Mouse (Mus musculus) hindbrain, embryonic 13.5 days (tissue): Measurements from ENCODE around the gene Cox19. TPM values are rescaled to one million over a fixed set of nuclear protein-coding genes. Genes with fewer than 3 reads are reported as not detected.

ENCODE experiments used
- ATAC-seq: fragments of 200-750 bp; cut with Nextera tagmentation; 2 replicates; pipeline ENCODE4 v1.8.0; 2017; ENCODE audit warnings: moderate TSS enrichment; ENCODE audit not compliant: low FRiP score
- H3K27ac ChIP-seq: fragments of 300-500 bp; sonication (generic); 2 replicates; pipeline ENCODE4 v1.5.1; 2015; ENCODE audit warnings: inconsistent platforms, mild to moderate bottlenecking, moderate library complexity
- H3K27me3 ChIP-seq: fragments of 300-500 bp; sonication (generic); 2 replicates; pipeline ENCODE4 v1.6.1; 2015; ENCODE audit warnings: mild to moderate bottlenecking, inconsistent platforms
- H3K36me3 ChIP-seq: fragments of 300-500 bp; sonication (generic); 2 replicates; pipeline ENCODE4 v1.6.1; 2015; ENCODE audit warnings: mild to moderate bottlenecking, inconsistent platforms
- H3K4me1 ChIP-seq: fragments of 300-500 bp; sonication (generic); replicated peaks from 2 replicates; pipeline ENCODE4 v1.6.1; 2015; ENCODE audit warnings: inconsistent platforms
- H3K4me2 ChIP-seq: fragments of 300-500 bp; sonication (generic); 2 replicates; pipeline ENCODE4 v1.6.1; 2015; ENCODE audit warnings: inconsistent platforms, mild to moderate bottlenecking, moderate library complexity
- H3K4me3 ChIP-seq: fragments of 300-500 bp; sonication (generic); 2 replicates; pipeline ENCODE4 v1.5.1; 2015; ENCODE audit warnings: mild to moderate bottlenecking, inconsistent platforms
- H3K9ac ChIP-seq: fragments of 300-500 bp; sonication (generic); 2 replicates; pipeline ENCODE4 v1.6.1; 2015; ENCODE audit warnings: mild to moderate bottlenecking, inconsistent platforms
- H3K9me3 ChIP-seq: fragments of 300-500 bp; sonication (generic); 2 replicates; pipeline ENCODE4 v1.6.1; 2016; ENCODE audit warnings: inconsistent platforms
- WGBS: fragments of 180-500 bp; shearing (Covaris S2); methylation state at CpG from one replicate; pipeline ENCODE4 v1.1.7; 2015; 5-methylcytosine and 5-hydroxymethylcytosine counted together
- polyA plus RNA-seq: library from polyadenylated mRNA; unstranded; fragments of >200 nt; fragmentation: Nextera tagmentation; extraction: Ambion mirVana; gene quantifications from 2 replicates; pipeline ENCODE4 v1.2.1, GENCODE M21; 2015

Gene Cox19
- polyA plus RNA-seq, 1 experiment from 2014 or later: 124 TPM

DNA sequence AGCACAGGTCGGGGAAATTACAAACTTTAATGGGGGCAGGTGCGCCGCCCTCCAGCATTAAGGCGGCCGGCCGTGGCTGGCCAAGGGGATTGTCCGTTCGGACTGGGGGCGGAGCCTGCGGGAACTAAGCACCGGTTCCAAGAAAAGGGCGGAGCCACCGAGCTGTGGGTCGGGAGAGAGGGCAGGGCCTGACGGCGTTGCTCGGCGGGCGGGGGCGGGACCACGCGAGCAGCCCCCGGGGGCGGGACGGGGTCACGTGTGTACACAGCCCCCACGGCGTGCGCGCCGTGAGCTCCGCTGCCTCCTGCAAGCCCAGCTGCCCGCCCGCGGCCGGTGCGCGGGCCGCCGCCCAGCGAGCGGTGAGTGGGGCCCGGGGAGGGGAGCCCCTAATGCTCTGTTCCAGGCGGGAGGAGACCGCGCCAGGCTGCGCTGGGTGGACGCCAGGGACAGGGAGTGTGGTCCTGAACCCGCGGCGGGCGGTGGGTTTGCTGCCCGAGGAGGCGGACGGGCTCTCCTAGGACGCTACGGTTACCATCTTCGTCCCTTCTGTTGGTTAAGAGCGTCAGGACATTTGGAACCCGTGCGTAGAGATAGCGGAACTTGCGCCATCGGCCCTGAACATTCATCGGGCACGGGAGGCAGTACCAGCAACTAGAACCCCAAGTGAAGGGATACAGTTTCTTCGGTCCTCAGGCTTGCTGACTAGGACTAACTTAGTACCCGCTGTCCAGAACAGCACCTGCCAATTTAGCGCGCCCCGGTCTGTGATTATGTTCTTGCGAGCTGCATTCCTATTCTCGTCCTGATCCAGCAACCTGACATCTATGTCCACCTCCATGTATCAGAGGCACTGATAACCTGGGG, 29.4 kb upstream of the Cox19 start:
- no peaks in the 10 kb centered on the region for H3K36me3 ChIP-seq
- H3K4me3 ChIP-seq: peak overlapping the region; percentile 64
- no peaks in the 10 kb centered on the region for H3K27me3 ChIP-seq
- peak overlapping the region; percentile 87 for H3K4me2 ChIP-seq
- peak overlapping the region; percentile 79 for H3K9ac ChIP-seq
- peak; percentile 73 for ATAC-seq
- peak overlapping the region; percentile 73 for H3K27ac ChIP-seq
- no peaks in the 10 kb centered on the region for H3K9me3 ChIP-seq
- H3K4me1 ChIP-seq: peaks cover 54% of the 10 kb centered on the region
- WGBS: 3% methylated on average over 64 of the region's 73 CpGs

DNA sequence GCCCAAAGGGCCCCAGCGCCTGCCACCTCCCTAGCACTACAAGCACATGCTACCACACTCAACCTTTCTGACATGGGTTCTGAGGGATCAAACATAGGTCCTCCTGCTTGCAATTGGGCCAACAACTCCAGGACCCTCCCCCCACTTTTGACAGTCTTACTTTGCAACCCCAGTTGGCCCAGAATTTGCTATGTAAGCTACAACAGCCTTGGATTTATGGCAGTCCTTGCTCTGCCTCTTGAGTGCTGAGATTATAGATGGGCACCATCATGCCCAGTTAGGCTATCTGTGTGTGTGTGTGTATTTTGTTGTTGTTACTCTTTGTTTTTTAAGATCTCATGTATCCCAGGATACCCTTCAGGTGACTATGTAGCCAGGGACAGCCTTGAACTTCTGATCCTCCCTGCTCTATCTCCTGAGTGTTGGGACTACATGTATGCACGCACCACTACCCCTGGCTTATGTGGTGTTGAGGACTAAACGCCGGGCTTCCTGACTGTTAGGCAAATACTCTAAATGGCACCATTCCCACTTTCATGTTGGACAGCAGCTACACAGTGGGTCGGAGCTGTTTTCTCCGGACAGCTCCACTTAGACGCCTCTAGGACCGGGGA, 28.7 kb upstream of the Cox19 start:
- Histone ChIP-seq H3K27ac (peak overlapping the region; percentile 62; the same call in 1 of the 2 replicates), H3K9me3 (no peaks in the 10 kb centered on the region), H3K27me3 (no peaks in the 10 kb centered on the region), H3K4me2 (peak overlapping the region; percentile 87), H3K4me3 (peak overlapping the region; percentile 64), H3K9ac (peak overlapping the region; percentile 79), H3K4me1 (peaks cover 54% of the 10 kb centered on the region), H3K36me3 (no peaks in the 10 kb centered on the region)
- ATAC-seq: peak; percentile 45
- 25% methylated on average over 8 of the region's 8 CpGs for WGBS

DNA sequence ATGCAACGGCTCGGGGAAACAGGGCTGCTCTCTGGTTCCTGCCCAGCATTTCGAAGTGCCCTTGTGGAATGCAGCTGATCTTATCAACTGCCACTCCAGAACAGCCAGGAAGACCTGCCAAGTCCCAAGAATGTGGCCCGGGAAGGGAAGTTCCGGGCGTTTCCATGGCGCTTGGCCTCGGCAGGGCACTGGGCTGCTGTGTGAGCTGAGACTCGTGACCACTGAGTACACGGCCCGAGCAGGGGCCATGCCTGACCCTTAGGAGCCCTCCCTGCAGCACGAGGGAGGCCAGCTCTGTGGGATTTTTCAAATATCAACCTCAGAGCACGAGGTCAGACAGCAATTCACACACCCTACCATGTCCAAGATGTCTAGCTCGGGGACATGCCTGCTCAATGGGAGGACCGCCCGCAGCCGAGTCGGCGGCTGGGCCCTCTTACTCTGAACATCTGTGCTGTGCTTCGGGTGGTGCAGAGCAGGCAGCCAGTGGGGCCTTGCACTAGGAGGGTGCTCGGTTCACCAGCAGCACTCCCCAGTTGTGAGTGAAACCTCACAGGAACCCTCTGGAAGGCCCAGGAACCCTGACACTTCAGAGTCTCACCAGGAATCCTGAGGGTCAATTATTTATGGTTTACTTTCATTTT, 27.9 kb upstream of the Cox19 start:
- H3K27me3 ChIP-seq: no peaks in the 10 kb centered on the region
- H3K4me2 ChIP-seq: no peak overlapping the region
- H3K4me1 ChIP-seq: peaks cover 54% of the 10 kb centered on the region
- peak overlapping the region; percentile 14; the same call in 1 of the 2 replicates for H3K27ac ChIP-seq
- peak; percentile 31; the same call in 1 of the 2 replicates for ATAC-seq
- no peak overlapping the region for H3K9ac ChIP-seq
- H3K4me3 ChIP-seq: no peak overlapping the region
- H3K36me3 ChIP-seq: no peaks in the 10 kb centered on the region
- WGBS: 45% methylated on average over 21 of the region's 21 CpGs
- H3K9me3 ChIP-seq: no peaks in the 10 kb centered on the region

DNA sequence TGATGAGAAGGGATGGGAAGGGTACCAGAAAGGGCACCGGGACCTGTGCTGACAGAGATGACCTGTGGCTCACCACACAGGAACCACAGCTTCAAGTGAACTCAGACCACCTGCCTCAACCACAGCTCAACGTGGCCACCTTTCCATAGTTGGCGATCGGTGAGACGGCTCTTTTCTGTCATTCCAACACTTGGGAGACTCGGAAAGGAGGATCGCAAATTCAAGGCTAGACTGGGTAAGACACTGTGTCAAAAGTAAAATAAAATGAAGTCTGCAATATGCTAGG, 27.0 kb upstream of the Cox19 start:
- Histone ChIP-seq H3K9ac (peak overlapping the region; percentile 5; the same call in 1 of the 2 replicates), H3K4me3 (no peak overlapping the region), H3K27ac (peak overlapping the region; percentile 27), H3K4me2 (no peak overlapping the region), H3K4me1 (peaks cover 52% of the 10 kb centered on the region), H3K36me3 (no peaks in the 10 kb centered on the region), H3K9me3 (no peaks in the 10 kb centered on the region), H3K27me3 (no peaks in the 10 kb centered on the region)
- WGBS: 85% methylated on average over 7 of the region's 7 CpGs
- ATAC-seq: no peak

DNA sequence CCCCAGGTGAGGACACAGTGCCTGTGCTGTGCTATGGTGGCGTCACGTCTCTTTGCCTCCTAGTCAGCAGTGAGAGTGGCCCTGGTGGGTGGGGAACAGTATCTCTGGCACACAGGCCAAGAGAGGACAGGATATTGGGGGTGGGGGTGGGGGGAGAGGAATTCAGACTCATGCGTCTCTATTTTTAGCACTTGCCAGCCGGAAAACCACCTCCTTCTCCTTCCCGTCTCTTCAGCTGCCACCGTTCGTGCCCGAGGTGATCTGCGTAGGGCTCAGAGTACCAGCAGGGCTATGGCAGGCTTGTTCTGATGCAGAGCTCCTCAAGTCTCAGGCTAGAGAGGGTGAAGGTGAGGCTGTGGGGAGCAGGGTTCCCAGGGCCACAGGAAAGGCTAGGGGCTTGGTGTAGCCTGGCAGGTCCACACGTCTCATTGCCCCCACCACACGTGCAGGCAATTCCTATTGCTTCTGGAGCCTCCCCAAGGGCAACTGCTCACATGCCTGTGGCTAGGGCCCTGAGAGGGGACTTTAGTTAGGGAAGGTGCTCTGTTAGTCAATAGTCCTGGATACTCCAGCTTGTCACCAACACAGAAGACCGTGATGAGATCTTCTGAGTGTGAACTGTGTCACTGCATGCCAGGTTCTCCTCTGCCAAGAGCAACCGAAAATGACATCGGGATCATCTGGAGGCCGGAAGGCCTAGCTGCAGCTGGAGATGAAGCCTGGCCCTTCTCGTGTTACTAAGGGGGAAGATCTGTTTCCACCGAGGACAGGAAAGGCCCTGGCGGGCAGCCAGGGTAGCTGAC, 26.5 kb upstream of the Cox19 start, which contains the start of gene Gpr146:
Gpr146 (plus strand) TSS at position 230 of the 803 bp plus-strand sequence.
- no peak within 1 kb of the TSS for H3K4me2 ChIP-seq
- no peak for ATAC-seq
- no peaks in the 10 kb centered on the region for H3K27me3 ChIP-seq
- H3K4me1 ChIP-seq: peaks cover 49% of the 10 kb centered on the region
- no peak within 1 kb of the TSS for H3K4me3 ChIP-seq
- peak within 1 kb of the TSS; percentile 55 for H3K27ac ChIP-seq
- peak within 1 kb of the TSS; percentile 5; the same call in 1 of the 2 replicates for H3K9ac ChIP-seq
- H3K36me3 ChIP-seq: no peaks in the 10 kb centered on the region
- H3K9me3 ChIP-seq: no peaks in the 10 kb centered on the region
- WGBS: 83% methylated on average over 18 of the region's 18 CpGs

DNA sequence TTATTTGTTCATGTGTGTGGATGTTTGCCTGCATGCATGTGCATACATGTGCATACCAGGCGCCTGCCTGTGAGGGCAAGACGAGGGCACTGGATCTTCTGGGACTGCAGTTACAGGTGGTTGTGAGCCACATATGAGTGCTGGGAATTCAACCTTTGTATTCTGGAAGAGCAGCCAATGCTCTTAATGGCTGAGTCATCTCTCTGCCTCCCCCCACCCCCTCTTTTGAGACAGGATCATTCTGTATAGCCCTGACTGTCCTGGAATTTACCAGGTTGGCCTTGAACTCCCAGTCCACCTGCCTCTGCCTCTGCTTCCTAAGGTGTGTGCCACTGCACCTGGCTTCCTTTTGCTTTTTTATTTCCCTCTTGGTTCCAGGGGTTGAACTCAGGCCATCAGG, 23.6 kb upstream of the Cox19 start:
- H3K4me2 ChIP-seq: no peak overlapping the region
- H3K27me3 ChIP-seq: no peaks in the 10 kb centered on the region
- no peaks in the 10 kb centered on the region for H3K36me3 ChIP-seq
- WGBS: 87% methylated on average over 2 of the region's 2 CpGs
- H3K4me1 ChIP-seq: peaks cover 49% of the 10 kb centered on the region
- H3K4me3 ChIP-seq: no peak overlapping the region
- no peaks in the 10 kb centered on the region for H3K9me3 ChIP-seq
- H3K9ac ChIP-seq: no peak overlapping the region
- H3K27ac ChIP-seq: no peak overlapping the region
- ATAC-seq: no peak

DNA sequence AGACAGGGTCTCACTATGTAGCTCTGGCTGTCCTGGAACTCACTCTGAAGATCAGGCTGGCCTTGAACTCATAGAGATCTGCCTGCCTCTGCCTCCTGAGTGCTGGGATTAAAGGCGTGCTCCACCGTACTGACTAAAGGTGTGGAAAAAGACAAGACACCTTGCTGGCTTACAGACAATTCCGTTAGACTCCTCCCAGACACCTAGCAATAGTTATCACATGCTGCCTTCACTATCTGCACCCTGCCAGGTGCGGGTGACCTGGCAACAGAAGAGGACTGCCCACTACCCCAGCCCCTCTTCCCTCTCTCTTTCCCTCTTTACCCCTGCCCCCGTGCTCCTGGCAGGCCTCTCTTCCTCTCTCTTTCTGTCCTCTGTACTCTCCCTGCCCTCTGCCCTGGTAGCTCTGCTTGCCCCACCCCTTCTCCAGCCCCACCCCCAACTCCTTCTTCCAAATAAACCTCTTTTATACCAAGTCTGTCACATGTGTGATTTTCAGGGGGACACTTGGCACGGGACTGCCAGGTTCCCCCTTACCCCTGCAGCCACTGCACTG, 22.7 kb upstream of the Cox19 start:
- Histone ChIP-seq H3K36me3 (no peaks in the 10 kb centered on the region), H3K27ac (no peak overlapping the region), H3K4me1 (peaks cover 43% of the 10 kb centered on the region), H3K4me2 (no peak overlapping the region), H3K9me3 (no peaks in the 10 kb centered on the region), H3K27me3 (no peaks in the 10 kb centered on the region), H3K9ac (no peak overlapping the region), H3K4me3 (no peak overlapping the region)
- WGBS: 74% methylated on average over 6 of the region's 6 CpGs
- no peak for ATAC-seq

DNA sequence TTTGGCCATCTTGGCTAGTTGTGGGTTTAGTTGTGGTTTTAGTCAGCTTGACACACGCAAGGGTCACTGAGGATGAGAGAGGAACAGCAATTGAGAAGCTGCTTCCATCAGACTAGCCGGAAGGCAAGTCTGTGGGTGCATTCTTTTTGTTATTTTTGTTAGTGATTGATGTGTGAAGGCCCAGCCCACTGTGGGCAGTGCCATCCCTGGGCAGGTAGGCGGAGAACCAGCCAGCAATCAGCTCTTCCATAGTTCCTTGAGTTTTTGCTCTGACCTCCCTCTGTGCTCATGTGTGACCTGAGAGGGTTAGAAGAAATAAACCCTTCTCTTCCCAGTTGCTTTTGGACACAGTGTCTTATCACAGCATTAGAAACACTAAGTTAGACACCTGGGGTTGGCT, 21.9 kb upstream of the Cox19 start:
- Histone ChIP-seq H3K36me3 (no peaks in the 10 kb centered on the region), H3K4me3 (no peak overlapping the region), H3K27me3 (no peaks in the 10 kb centered on the region), H3K9ac (peak overlapping the region; percentile 95; the same call in 1 of the 2 replicates), H3K4me2 (no peak overlapping the region), H3K27ac (no peak overlapping the region), H3K4me1 (peaks cover 45% of the 10 kb centered on the region), H3K9me3 (no peaks in the 10 kb centered on the region)
- ATAC-seq: no peak
- WGBS: 76% methylated on average over 3 of the region's 3 CpGs

DNA sequence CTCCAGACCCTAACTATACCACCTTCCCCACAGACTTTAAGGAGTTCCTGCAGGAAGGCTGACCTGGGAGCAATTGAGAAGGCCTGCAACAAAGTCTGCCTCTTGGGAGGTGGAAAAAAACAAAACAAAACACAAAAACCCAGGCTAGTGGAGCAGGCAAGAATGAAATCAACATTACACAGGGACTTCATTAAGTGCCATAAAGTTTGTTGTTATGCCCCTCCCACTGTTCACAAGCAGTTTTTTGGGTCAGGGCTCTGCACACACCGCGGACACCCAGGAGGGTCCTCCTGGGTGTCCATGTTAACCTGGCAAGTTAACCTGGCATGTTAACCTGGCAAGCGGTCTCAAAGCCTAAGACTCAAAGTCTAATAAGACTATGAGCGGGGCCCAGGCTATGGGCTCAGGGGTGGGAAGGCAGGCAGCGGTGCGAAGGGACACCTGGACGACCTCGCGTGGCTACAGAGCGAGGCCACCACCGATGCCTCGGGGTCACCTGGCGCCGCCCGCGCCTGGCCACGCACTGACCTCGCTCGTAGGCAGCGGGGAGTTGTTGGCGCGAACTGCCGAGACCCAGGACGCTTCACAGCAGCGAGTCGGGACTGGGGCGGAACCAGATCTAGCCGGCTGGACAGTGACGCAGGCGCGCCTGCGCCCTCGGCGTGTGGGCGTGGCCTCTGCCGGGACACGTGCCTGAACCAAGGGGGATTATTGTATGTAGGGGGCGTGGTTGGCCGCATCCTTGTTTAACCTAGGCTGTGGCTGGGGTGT, 20.6 kb upstream of the Cox19 start:
- WGBS: 2% methylated on average over 39 of the region's 39 CpGs
- peak; percentile 92 for ATAC-seq
- H3K4me3 ChIP-seq: peak overlapping the region; percentile 65
- peak overlapping the region; percentile 81 for H3K4me2 ChIP-seq
- H3K27me3 ChIP-seq: no peaks in the 10 kb centered on the region
- peak overlapping the region; percentile 95 for H3K9ac ChIP-seq
- peaks cover 37% of the 10 kb centered on the region for H3K4me1 ChIP-seq
- peak overlapping the region; percentile 87 for H3K27ac ChIP-seq
- H3K9me3 ChIP-seq: no peaks in the 10 kb centered on the region
- H3K36me3 ChIP-seq: no peaks in the 10 kb centered on the region

DNA sequence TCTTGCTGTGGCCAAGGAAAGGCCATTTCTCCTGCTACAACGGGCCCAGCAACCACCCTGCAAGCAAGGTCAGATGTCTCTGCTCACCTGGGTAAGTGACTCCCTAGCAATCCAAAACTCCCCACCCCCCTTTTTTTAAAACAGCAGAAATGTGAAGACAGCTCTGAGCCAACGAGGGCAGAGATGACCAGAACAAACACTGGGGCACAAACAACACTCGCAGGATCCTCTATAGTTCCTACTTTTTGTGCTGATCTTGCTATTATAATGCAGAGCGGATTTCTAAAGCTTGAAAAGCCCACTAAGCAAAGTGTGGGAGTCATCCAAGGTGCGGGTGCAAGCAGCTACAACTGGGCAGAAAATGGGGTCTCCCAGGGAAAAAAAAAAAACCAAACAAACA, 19.9 kb upstream of the Cox19 start:
- Histone ChIP-seq H3K4me3 (peak overlapping the region; percentile 65; the same call in 1 of the 2 replicates), H3K36me3 (no peaks in the 10 kb centered on the region), H3K9me3 (no peaks in the 10 kb centered on the region), H3K27ac (no peak overlapping the region), H3K9ac (peak overlapping the region; percentile 95; the same call in 1 of the 2 replicates), H3K27me3 (no peaks in the 10 kb centered on the region), H3K4me1 (peaks cover 37% of the 10 kb centered on the region), H3K4me2 (peak overlapping the region; percentile 81)
- WGBS: 56% methylated on average over 5 of the region's 5 CpGs
- no peak for ATAC-seq

DNA sequence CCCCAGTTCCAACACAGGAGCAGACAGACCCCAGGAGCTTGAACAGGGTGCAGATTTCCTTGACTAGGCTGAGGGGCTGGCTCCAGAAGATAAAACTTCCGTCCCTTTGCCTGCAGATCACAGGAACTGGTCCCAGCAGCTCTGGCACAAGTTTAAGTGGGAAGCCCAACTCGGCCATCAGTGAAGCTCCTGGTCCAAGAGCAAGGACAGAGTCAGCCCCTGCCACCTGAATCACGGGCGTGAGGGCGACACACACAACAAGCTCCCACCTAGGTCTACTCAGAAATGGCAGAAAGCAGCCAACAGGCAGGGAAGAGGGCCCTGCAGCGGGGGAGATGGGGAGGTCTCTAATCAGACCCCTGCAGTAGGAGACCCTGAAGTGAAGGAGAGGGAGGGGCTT, 19.1 kb upstream of the Cox19 start:
- H3K4me1 ChIP-seq: peaks cover 38% of the 10 kb centered on the region
- H3K4me2 ChIP-seq: no peak overlapping the region
- no peak overlapping the region for H3K4me3 ChIP-seq
- no peak for ATAC-seq
- H3K36me3 ChIP-seq: no peaks in the 10 kb centered on the region
- no peaks in the 10 kb centered on the region for H3K9me3 ChIP-seq
- no peak overlapping the region for H3K27ac ChIP-seq
- WGBS: 87% methylated on average over 6 of the region's 6 CpGs
- peak overlapping the region; percentile 95 for H3K9ac ChIP-seq
- no peaks in the 10 kb centered on the region for H3K27me3 ChIP-seq
